ENCODE assay signal across 16 mouse cellular contexts in the genomic region with DNA sequence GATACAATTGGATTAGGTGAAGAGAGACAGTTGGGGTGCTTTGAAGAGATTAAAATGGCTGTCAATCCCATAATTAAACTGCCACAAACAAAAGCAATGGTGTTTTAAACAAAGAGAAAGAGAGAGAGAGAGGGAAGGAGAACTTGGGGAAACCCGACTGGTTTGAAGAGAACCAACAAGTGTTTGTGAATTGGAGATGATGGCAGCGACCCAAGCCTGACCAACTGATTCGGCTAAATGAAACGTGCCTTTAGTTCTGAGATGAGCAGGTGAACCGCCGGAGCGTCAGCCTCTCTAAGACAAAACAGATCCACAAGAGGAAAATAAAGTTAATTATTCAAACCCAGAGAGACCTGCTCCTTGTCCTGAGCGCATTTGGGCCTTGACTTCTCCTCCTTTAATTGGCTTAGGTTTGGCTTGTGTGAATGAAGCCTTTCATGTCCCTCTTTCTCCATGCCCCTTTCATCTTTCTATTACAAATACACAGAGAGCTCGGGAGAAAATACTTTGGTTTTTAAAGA.
"Had no signal": no experiment of that assay in that cellular context is flagged by ENCODE, and none has a peak within 500 bp of the region (broad histone marks: within the 10 kb centered on the region; RNA-seq: fewer than 3 reads in every experiment).

No protein-coding gene starts in this region.

- ATAC-seq: lung, postnatal 0 days had no signal

- H3K27ac ChIP-seq: kidney, postnatal 0 days; layer of hippocampus, adult 2 months; left cerebral cortex, adult 2 months; limb, embryonic 10.5 days; liver, embryonic 15.5 days; stomach, embryonic 15.5 days had no signal

- H3K27me3 ChIP-seq: liver, embryonic 15.5 days; stomach, embryonic 15.5 days had no signal

- H3K4me3 ChIP-seq: layer of hippocampus, adult 2 months; left cerebral cortex, adult 2 months; limb, embryonic 10.5 days; liver, embryonic 15.5 days; stomach, embryonic 15.5 days had no signal

- DNase-seq: kidney, adult 11 months; kidney, adult 9 months; kidney, postnatal 36 days; lung, adult 2 months; lung, postnatal 36 days; right cerebral cortex, postnatal 14 days; thymus, adult 2 months; thymus, postnatal 25 days had no signal

- H3K9me3 ChIP-seq: limb, embryonic 10.5 days; liver, embryonic 15.5 days; stomach, embryonic 15.5 days had no signal

- H3K36me3 ChIP-seq: stomach, embryonic 15.5 days had no signal

- H3K4me1 ChIP-seq: limb, embryonic 10.5 days; liver, embryonic 15.5 days; stomach, embryonic 15.5 days had no signal

- H3K4me2 ChIP-seq: liver, embryonic 11.5 days; liver, embryonic 15.5 days; stomach, embryonic 15.5 days had no signal

- H3K9ac ChIP-seq: liver, embryonic 15.5 days; stomach, embryonic 15.5 days had no signal
